Mouse (Mus musculus): ENCODE measurements around the gene Gtf2a2.

Gtf2a2 gene

GRCm38 (mm10) chr9:70012408-70012901 lies at the start of gene Gtf2a2:
Gtf2a2 (plus strand) TSS chr9:70012550.
- peak; percentile 83 to 90 for DNase-seq (ENCODE audit: low spot score in 2 of 2)

DNA sequence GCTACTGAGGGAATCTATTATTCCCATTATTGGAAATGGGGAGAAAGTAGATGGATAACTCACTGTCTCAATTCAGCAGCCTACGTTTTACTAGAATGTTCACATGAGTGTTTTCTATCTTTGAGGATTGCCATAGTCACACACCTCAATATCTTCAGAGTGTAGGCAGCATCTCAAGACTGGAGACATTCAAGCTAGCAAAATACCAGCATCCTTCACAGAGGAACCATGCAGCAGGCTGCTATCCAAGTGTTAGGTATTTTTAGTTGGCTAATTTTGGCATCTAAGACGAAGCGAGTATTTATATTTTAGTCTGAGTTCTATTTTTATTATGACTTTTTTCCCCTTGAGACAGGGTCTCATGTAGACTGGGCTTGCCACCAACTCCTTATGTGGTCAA lies 48.0 kb upstream of the Gtf2a2 start:
- DNase-seq (ENCODE audit: low spot score in 2 of 2), result no peak

DNA sequence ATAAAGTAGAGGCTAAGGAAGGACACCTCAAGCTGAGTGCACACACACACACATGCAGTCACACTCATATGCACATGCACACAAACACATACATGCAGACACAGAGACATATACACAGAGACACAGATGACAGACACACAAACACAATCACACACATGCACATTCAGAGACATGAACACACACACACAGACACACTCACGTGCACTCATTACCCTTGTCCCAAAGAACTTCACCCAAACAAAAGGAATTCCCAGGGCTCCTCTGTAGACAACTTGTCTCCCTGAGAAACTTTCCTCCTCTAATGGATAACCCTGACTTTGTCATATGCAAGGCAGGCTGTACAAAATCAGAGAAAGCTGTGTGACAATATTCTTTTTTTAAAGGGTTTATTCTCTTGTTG lies 26.8 kb upstream of the Gtf2a2 start:
- DNase-seq (ENCODE audit: low spot score in 2 of 2), result no peak

DNA sequence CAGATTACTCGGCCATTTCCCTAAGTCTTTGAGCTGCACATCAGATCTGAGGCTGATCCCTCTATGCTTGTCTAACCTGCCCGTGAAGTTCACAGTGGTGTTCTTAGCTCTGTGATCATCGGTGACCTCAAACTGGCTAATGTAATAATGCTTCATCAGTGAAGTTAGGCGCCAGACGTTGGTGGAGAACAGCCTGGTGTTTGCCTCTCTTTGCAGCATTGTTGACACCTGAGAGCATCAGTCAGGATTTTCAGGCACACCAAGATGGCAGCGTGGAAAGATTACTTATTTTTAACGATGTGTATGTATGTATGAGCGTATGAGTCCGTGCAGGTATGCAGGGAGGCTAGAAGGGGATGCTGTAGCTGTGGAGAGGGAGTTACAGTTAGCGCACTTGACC lies 26.3 kb upstream of the Gtf2a2 start:
- no peak for DNase-seq (ENCODE audit: low spot score in 2 of 2)

- DNase-seq (ENCODE audit: low spot score in 2 of 2), result no peak
Observed at GRCm38 (mm10) chr9:69986571-69986970, 25.8 kb upstream of the Gtf2a2 start.

GRCm38 (mm10) chr9:69987579-69987978 lies 24.8 kb upstream of the Gtf2a2 start:
- peak; percentile 46 to 75 for DNase-seq (ENCODE audit: low spot score in 2 of 2)

DNA sequence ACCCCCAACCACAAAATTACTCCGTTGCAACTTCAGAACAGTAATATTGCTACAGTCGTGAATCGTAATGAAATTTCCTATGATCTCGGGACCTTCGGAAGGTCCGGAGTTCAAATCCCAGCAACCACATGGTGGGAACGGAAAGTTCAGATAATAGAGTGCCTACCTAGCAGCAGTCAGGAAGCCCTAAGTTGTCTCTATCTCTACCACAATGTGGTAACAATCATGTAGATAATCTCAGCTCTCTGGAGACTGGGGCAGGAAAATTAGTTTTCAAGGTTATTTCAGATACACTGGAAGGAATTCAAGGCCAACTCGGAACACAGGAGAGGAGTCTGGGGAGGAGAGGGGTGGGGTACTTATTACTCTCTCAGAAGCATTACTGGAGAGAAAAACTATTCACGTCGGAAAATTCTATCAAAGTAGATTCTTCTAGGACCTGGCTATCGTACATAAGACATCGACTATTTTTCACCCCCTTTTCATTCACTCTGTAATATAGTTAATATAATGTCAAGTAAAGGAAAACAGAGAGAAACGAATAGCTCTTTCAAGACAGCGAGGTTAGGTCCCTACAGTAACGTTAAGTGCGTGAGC lies 23.5 kb upstream of the Gtf2a2 start:
- no peak for DNase-seq (ENCODE audit: low spot score in 2 of 2)

DNA sequence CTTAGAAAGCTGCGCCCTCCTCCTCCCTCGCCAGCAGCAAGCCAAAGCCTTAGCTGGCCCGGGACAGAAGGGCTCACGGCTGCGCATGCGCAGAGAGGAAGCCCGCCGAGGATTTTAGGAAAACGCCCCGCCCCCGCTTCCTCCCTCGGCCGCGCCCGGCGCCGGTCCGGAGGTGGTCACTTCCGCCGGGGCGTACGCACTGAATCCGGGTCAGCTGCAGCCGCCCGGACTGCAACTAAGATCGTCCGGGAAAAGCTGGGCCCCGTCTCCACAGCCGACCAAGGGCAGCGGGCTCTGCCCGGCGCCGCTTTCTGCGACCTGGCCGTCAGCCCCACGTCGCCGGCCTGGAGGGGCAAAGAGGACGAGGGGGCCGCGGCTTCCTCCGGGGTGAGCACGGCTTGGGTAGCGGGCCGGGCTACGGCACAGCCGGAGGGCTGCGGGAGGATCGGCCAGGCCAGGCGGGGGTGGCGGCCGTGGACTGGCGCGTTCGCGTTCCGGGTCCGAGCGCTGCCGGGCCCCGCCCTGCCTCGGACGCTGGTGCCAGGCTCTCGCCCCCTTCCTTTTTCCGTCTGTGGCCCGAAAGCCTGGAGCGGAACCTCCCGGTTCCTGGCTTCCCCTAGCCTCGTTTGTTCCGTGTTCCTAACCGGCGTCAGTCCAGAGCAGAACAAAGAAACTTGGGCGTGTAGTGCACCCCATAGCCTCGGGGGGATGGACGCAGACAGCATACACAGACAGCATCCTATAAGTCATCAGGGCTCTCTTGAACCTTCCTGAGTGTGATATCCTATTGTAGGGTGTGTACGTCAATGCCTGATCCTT lies 22.8 kb upstream of the Gtf2a2 start, which contains the start of gene Bnip2:
Gene Bnip2, plus strand, starts transcription at position 164 of the 819 bp plus-strand sequence.
- peak; percentile 81 to 87 for DNase-seq (ENCODE audit: low spot score in 2 of 2)

DNA sequence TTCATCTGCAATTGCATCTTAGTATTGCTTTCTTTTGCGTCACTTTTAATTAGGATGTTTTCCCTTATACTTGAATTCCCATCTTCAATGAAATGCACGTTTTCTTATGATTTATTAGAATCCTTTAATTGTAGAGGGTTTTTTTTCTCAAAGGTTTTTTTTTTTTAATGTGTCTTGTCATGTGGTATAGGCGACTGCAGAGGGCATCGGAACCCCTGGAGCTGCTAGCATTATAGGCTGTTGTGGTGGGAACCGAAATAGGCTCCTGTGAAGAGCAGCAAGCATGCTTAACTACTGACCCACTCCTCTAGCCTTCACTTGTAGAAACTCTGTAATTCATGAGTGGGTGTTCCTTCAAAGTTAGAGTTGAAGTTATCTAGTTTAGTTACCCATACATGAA lies 22.0 kb upstream of the Gtf2a2 start:
- no peak for DNase-seq (ENCODE audit: low spot score in 2 of 2)

DNA sequence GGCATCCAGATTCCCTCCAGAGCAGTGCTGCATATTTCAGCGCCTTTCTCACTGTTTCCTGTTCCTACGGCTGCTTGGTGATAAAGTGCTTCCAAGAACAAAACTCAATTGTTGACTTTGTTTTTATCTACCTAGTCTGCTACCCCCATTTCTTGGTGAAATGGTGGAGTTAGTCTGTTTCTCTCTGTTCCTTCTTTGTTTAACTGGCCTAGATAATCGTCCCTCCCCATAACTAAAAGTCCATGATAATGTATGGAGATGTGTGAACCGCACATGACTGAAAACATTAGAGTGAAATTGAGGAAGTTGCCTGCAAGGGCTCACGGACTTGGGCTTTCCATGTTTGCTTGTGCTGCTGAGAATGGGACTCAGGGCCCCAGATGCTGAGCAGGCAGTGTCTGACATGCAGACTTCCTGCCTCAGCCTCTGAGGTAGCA lies 19.5 kb upstream of the Gtf2a2 start:
- no peak for DNase-seq (ENCODE audit: low spot score in 2 of 2)

DNA sequence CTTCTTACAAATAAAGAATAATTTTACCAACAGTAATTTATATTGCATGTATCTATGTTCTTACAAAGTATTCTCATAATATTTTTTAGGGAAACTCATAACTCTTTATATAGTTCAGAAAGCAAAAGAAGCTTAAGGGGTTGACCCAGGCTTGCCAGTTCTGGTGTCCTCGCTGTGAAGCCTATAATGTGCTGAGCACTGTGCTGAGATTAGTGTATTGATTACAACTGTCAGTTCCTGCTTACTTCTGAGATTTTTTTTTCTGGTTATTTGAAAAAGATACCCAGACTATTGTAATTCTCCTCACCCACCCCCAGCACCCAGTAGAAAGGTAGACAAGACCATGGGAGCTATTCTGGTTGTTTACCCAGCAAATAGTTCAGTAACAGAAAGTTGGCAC lies 18.9 kb upstream of the Gtf2a2 start:
- no peak for DNase-seq (ENCODE audit: low spot score in 2 of 2)

- DNase-seq (ENCODE audit: low spot score in 2 of 2), result no peak
Observed at GRCm38 (mm10) chr9:69994547-69994946, 17.8 kb upstream of the Gtf2a2 start.

DNA sequence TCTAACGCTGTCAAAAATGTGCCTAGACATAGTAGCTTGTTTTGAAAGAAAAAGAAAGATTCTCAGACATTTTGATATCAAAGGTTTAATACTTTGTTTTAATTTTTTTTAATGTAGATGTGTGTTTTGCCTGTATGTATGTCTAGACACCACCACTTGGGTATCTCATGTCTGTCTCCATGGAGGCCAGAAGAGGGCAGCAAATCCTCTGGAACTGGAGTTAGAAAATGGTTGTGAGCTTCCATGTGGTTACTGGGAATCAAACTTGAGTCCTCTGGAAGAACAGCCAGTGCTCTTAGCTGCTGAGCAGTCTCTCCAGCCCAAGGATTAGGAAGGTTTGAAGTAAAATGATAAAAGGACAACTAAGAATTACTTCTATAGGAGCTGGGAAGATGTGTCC lies 13.0 kb upstream of the Gtf2a2 start:
- DNase-seq (ENCODE audit: low spot score in 2 of 2), result no peak

DNA sequence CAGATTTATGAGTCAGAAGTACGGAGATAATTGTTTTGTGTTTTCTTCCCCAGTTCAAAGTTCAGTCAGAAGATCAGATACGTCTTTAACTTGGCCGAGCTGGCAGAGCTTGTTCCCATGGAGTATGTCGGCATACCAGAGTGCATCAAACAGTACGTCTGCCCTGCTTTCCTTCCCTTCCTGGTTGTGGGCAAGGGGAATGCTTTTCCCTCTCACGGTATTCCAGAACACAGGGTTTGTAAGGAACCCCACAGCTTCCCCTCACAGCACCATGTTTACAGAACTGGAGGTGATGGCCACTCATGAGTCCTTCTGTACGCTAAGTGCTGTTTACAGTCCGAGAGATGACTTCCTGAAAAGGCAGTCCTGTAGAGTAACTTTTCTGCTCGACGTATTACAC lies 8.8 kb upstream of the Gtf2a2 start:
- no peak for DNase-seq (ENCODE audit: low spot score in 2 of 2)

DNA sequence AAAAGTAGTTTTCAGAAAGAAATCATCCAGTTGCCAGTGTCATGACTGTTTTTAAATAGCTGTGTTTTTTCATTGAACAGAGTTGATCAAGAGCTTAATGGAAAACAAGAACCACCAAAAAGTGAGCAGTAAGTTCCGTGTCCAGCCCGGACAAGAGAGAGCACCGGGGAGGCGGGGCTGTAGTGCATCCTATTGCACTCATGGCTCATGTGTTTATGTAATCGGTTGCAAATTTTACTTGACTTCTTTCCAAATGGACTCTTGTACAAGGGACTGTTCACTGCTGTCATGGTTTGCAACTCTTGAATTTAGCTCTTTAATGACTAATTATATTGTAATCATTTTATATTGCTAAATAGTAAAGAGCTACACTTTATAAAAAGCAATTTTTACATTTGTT lies 5.4 kb upstream of the Gtf2a2 start:
- DNase-seq (ENCODE audit: low spot score in 2 of 2), result no peak

- DNase-seq (ENCODE audit: low spot score in 2 of 2), result no peak
Observed at GRCm38 (mm10) chr9:70007506-70008248, 4.7 kb upstream of the Gtf2a2 start.

DNA sequence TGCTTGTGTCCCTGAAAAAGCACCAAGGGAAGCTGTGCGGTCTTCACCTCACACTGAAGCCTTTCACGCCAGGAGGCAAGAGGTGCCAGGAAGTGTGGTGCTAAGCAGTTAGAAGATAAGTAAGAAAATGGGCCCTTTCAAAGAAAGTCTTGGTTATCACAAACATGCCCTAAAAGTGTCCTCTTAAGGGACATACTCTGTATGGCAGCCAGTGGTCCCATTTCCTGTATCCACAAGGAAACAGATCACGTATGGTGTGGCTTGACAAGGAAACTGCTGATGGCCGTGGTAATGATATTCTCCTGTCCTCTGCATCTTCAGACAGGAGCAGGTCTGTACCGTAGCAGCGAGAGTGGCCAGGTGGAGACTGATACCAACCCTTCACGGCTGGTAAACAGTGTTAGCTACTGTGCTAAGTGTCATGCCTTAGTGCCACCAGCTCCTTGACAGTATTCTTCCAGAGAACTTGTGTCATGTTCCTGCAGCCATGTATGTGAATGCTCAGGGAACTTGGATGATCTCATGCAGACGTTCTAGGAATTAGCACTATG lies 2.5 kb upstream of the Gtf2a2 start:
- no peak for DNase-seq (ENCODE audit: low spot score in 2 of 2)

- no peak for DNase-seq (ENCODE audit: low spot score in 2 of 2)
Observed at GRCm38 (mm10) chr9:70010781-70011473, 1.4 kb upstream of the Gtf2a2 start.

DNA sequence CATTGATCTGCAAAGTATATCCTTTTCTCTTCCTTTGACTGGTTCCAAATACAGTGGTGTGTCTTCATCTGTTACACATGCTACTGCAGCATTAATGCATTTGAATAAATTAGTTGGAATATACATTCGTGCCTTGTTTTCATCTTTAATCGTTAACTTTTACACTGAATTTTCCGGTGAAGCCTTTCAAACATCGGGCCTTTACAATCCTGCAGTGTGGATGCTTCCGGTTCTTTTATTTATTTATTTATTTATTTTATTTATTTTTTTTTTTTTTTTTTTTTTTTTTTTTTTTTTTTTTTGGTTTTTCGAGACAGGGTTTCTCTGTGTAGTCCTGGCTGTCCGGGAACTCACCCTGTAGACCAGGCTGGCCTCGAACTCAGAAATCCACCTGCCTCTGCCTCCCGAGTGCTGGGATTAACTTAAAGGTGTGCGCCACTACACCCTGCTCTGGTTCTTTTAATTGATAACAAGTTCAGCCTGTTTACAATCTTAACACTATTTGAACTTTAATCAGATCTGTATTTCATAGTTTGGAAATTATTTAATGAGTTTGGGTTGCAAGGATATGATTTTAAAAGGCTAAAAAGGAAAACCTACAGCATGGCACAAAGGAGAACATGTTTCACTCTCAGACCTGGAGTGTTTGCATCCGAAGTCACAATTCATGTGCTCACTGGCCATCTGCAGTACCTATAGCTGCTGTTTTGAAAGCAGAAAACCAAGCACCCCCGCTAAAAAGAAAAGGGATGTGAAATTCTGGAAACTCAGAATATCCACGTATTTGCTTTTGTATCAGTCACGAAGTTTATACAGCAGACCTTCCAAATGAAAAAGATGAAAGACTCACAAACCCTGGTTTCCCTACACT lies 578 bp upstream of the Gtf2a2 start:
- no peak for DNase-seq (ENCODE audit: low spot score in 2 of 2)

GRCm38 (mm10) chr9:70015632-70016031 lies 3.3 kb downstream of the Gtf2a2 start:
- DNase-seq (ENCODE audit: low spot score in 2 of 2), result no peak

DNA sequence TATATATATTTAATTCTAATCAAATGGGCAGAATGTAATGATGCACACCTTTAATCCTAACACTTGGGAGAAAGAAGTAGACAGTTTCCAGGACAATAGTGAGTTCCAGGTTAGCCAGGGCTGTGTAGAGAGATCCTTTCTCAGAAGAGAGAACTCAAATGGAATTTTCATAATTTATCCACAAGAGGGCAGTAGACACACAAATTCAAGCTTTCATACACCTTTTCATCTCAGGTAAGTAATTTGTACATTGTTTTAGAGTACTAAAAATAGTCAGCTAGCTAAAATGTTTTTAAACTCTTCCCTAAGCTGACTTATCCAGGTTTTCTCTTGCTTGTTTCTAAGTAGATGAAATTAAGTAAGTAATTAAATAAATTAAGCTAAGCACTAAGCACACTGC lies 6.5 kb downstream of the Gtf2a2 start:
- no peak for DNase-seq (ENCODE audit: low spot score in 2 of 2)

Measured in frontal cortex, postnatal 14 days (tissue).